Mouse (Mus musculus) c-Kit-negative CD71-positive TER-119-positive erythroid progenitor cells, embryonic 14.5 days (primary cell): Measurements from ENCODE around the gene Pfdn5.
"Not testable (repeated sequence)": the region's sequence is repeated elsewhere in the genome, so short reads cannot be mapped to it uniquely, and the experiment has no call there.

ENCODE experiments used
- DNase-seq: peaks from one replicate; pipeline ENCODE4 v3.0.0-alpha.2; 2013; ENCODE audit warnings: low read depth, low spot score

Gene Pfdn5

GRCm38 (mm10) chr15:102335254-102335653, 9.3 kb downstream of the Pfdn5 start:
- DNase-seq, result no peak

GRCm38 (mm10) chr15:102335925-102336324, 10.0 kb downstream of the Pfdn5 start:
- DNase-seq, result not testable (repeated sequence)

- no peak for DNase-seq
These were observed 11.0 kb downstream of the Pfdn5 start for GRCm38 (mm10) chr15:102336946-102337345.

- DNase-seq, result no peak
These were observed 13.7 kb downstream of the Pfdn5 start for GRCm38 (mm10) chr15:102339612-102340011.

- no peak for DNase-seq
These were observed 15.7 kb downstream of the Pfdn5 start for GRCm38 (mm10) chr15:102341580-102341979.

- no peak for DNase-seq
These were observed 18.6 kb downstream of the Pfdn5 start for GRCm38 (mm10) chr15:102344490-102344889.

- DNase-seq, result no peak
These were observed 20.5 kb downstream of the Pfdn5 start for GRCm38 (mm10) chr15:102346444-102346843.

GRCm38 (mm10) chr15:102350138-102350941, 24.4 kb downstream of the Pfdn5 start, which contains the start of gene Aaas:
Gene Aaas (minus strand): TSS chr15:102350771.
- DNase-seq, result peak; percentile 90

GRCm38 (mm10) chr15:102350942-102351291, 25.0 kb downstream of the Pfdn5 start:
- no peak for DNase-seq

- no peak for DNase-seq
These were observed 26.3 kb downstream of the Pfdn5 start for GRCm38 (mm10) chr15:102352177-102352576.

- DNase-seq, result no peak
These were observed 28.1 kb downstream of the Pfdn5 start for GRCm38 (mm10) chr15:102353986-102354385.

GRCm38 (mm10) chr15:102355134-102355870, 29.4 kb downstream of the Pfdn5 start:
- no peak for DNase-seq

GRCm38 (mm10) chr15:102355871-102356441, 30.0 kb downstream of the Pfdn5 start:
- no peak for DNase-seq

GRCm38 (mm10) chr15:102356501-102357325, 30.8 kb downstream of the Pfdn5 start:
- DNase-seq, result no peak

GRCm38 (mm10) chr15:102358126-102358525, 32.2 kb downstream of the Pfdn5 start:
- no peak for DNase-seq

- no peak for DNase-seq
These were observed 32.9 kb downstream of the Pfdn5 start for GRCm38 (mm10) chr15:102358834-102359233.

GRCm38 (mm10) chr15:102362648-102363047, 36.7 kb downstream of the Pfdn5 start:
- no peak for DNase-seq

GRCm38 (mm10) chr15:102364678-102365077, 38.8 kb downstream of the Pfdn5 start:
- DNase-seq, result no peak

GRCm38 (mm10) chr15:102366238-102366637, 40.3 kb downstream of the Pfdn5 start:
- no peak for DNase-seq

GRCm38 (mm10) chr15:102366733-102367344, 40.9 kb downstream of the Pfdn5 start, which contains the start of gene Sp7:
Gene Sp7 (minus strand): TSS chr15:102367182.
- DNase-seq, result no peak

- DNase-seq, result no peak
These were observed 44.1 kb downstream of the Pfdn5 start for GRCm38 (mm10) chr15:102369972-102370371.
